Mouse (Mus musculus) hindbrain, embryonic 11.5 days (tissue): Measurements from ENCODE around the gene Aldh16a1. TPM values are rescaled to one million over a fixed set of nuclear protein-coding genes. Genes with fewer than 3 reads are reported as not detected.
"Not testable (repeated sequence)": the region's sequence is repeated elsewhere in the genome, so short reads cannot be mapped to it uniquely, and the experiment has no call there.

ENCODE experiments used
- ATAC-seq: fragments of 200-750 bp; cut with Nextera tagmentation; 2 replicates; pipeline ENCODE4 v1.8.0; 2017; ENCODE audit warnings: mild to moderate bottlenecking, moderate TSS enrichment, moderate library complexity; ENCODE audit not compliant: low FRiP score
- DNase-seq: peaks from one replicate; pipeline ENCODE4 v3.0.0-alpha.2; 2015; ENCODE audit warnings: low spot score
- H3K27ac ChIP-seq: fragments of 300-500 bp; sonication (generic); 2 replicates; pipeline ENCODE4 v1.5.1; 2014; ENCODE audit warnings: mild to moderate bottlenecking, low read depth, low read length
- H3K27me3 ChIP-seq: fragments of 300-500 bp; sonication (generic); 2 replicates; pipeline ENCODE4 v1.6.1; 2014; ENCODE audit warnings: mild to moderate bottlenecking, low read length, moderate library complexity, mixed read lengths; ENCODE audit not compliant: control insufficient read depth, insufficient read depth
- H3K36me3 ChIP-seq: fragments of 300-500 bp; sonication (generic); 2 replicates; pipeline ENCODE4 v1.6.1; 2014; ENCODE audit warnings: mild to moderate bottlenecking, low read length, moderate library complexity, mixed read lengths; ENCODE audit not compliant: control insufficient read depth, insufficient read depth
- H3K4me1 ChIP-seq: fragments of 300-500 bp; sonication (generic); replicated peaks from 2 replicates; pipeline ENCODE4 v1.6.1; 2014; ENCODE audit warnings: low read length, mixed read lengths; ENCODE audit not compliant: control insufficient read depth, insufficient read depth
- H3K4me2 ChIP-seq: fragments of 300-500 bp; sonication (generic); replicated peaks from 2 replicates; pipeline ENCODE4 v1.6.1; 2014; ENCODE audit warnings: mild to moderate bottlenecking, low read depth, low read length
- H3K4me3 ChIP-seq: fragments of 300-500 bp; sonication (generic); 2 replicates; pipeline ENCODE4 v1.5.1; 2014; ENCODE audit warnings: low read depth, low read length
- H3K9ac ChIP-seq: fragments of 300-500 bp; sonication (generic); 2 replicates; pipeline ENCODE4 v1.6.1; 2014; ENCODE audit warnings: low read depth, low read length
- H3K9me3 ChIP-seq: fragments of 300-500 bp; sonication (generic); 2 replicates; pipeline ENCODE4 v1.6.1; 2016; ENCODE audit warnings: low read length; ENCODE audit not compliant: control insufficient read depth
- WGBS: fragments of 180-500 bp; shearing (Covaris S2); extraction: QIAGEN DNeasy Blood & Tissue Kit; methylation state at CpG from one replicate; pipeline ENCODE4 v1.1.7; 2014; 5-methylcytosine and 5-hydroxymethylcytosine counted together
- polyA plus RNA-seq: library from polyadenylated mRNA; unstranded; fragments of >200 nt; fragmentation: Nextera tagmentation; extraction: Ambion mirVana; gene quantifications from 2 replicates; pipeline ENCODE4 v1.2.1, GENCODE M21; 2014

The Aldh16a1 gene
- polyA plus RNA-seq, 1 experiment from 2014 or later = 28.6 TPM

GRCm38 (mm10) chr7:45174567-45175280 lies 20.3 kb upstream of the Aldh16a1 start:
- ATAC-seq = no peak
- Histone ChIP-seq H3K9me3 (peaks cover 8% of the 10 kb centered on the region; the same call in 1 of the 2 replicates), H3K4me1 (peaks cover 6% of the 10 kb centered on the region; the same call in 1 of the 2 replicates), H3K36me3 (no peaks in the 10 kb centered on the region), H3K27me3 (peaks cover 67% of the 10 kb centered on the region), H3K27ac (no peak overlapping the region), H3K4me2 (no peak overlapping the region; the same call in 1 of the 2 replicates), H3K4me3 (no peak overlapping the region), H3K9ac (no peak overlapping the region)
- 3% methylated on average over 29 of the region's 29 CpGs for WGBS
- DNase-seq = peak; percentile 51

GRCm38 (mm10) chr7:45173772-45174171 lies 19.4 kb upstream of the Aldh16a1 start:
- Histone ChIP-seq H3K27me3 (peaks cover 68% of the 10 kb centered on the region), H3K9me3 (peaks cover 14% of the 10 kb centered on the region)
- 44% methylated on average over 1 of the region's 1 CpGs for WGBS
- not testable (repeated sequence) for H3K4me2 ChIP-seq, DNase-seq, H3K4me1 ChIP-seq, H3K36me3 ChIP-seq, H3K27ac ChIP-seq, H3K4me3 ChIP-seq, H3K9ac ChIP-seq, ATAC-seq

DNA sequence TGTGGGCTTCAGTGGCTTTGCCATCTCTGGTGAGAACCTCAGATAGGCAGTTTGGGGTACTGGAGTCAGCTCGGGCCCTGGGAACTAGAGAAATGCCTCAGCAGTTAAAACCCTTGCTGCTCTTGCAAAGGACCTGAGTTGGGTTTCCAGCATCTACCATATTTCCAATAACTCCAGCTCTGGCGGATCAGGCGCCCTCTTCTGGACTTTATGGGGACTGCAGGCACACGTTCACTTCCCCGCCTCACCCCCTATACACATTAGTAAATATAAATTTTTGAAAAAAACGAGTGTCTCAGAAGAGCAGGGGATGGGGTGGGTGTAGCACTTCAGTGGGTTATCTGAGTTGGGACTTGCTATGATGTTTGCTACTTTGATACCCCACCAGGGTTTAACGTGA lies 18.6 kb upstream of the Aldh16a1 start:
- DNase-seq (peak; percentile 34), ATAC-seq (no peak)
- H3K9ac ChIP-seq = no peak overlapping the region
- H3K36me3 ChIP-seq = no peaks in the 10 kb centered on the region
- H3K9me3 ChIP-seq = peaks cover 14% of the 10 kb centered on the region
- H3K27me3 ChIP-seq = peaks cover 68% of the 10 kb centered on the region
- H3K4me1 ChIP-seq = peaks cover 8% of the 10 kb centered on the region; the same call in 1 of the 2 replicates
- WGBS = 61% methylated on average over 7 of the region's 7 CpGs
- H3K4me3 ChIP-seq = no peak overlapping the region
- H3K4me2 ChIP-seq = no peak overlapping the region
- H3K27ac ChIP-seq = no peak overlapping the region

- Histone ChIP-seq H3K4me3 (no peak overlapping the region), H3K4me2 (no peak overlapping the region), H3K27me3 (peaks cover 65% of the 10 kb centered on the region), H3K36me3 (no peaks in the 10 kb centered on the region), H3K27ac (no peak overlapping the region), H3K9me3 (peaks cover 14% of the 10 kb centered on the region), H3K9ac (no peak overlapping the region), H3K4me1 (0 out of 2 replicates have a peak, but pooled peaks cover 2% of the 10 kb centered on the region)
- WGBS = 86% methylated on average over 3 of the region's 3 CpGs
- DNase-seq (no peak), ATAC-seq (no peak)
These were observed 15.1 kb upstream of the Aldh16a1 start for GRCm38 (mm10) chr7:45169495-45169894.

DNA sequence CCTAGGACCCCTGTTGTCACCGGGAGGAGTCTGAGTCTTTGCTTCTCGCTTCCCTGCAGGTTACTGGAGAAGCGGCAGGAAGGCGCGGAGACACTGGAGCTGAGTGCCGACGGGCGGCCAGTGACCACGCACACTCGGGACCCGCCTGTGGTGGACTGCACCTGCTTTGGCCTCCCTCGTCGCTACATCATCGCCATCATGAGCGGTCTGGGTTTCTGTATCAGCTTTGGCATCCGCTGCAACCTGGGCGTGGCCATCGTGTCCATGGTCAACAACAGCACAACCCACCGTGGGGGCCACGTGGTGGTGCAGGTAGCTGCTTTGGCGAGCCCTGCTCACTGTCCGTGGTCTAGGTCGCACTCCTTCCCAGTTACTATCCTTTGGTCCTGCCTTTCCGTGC lies 14.3 kb upstream of the Aldh16a1 start:
- Histone ChIP-seq H3K4me3 (no peak overlapping the region), H3K36me3 (no peaks in the 10 kb centered on the region), H3K9me3 (peaks cover 14% of the 10 kb centered on the region), H3K27ac (no peak overlapping the region), H3K9ac (no peak overlapping the region), H3K4me1 (peaks cover 6% of the 10 kb centered on the region), H3K27me3 (peaks cover 66% of the 10 kb centered on the region), H3K4me2 (0 out of 2 replicates have a peak overlapping the region, but pooled peaks have one; percentile 14)
- DNase-seq (no peak), ATAC-seq (no peak)
- 7% methylated on average over 24 of the region's 24 CpGs for WGBS

DNA sequence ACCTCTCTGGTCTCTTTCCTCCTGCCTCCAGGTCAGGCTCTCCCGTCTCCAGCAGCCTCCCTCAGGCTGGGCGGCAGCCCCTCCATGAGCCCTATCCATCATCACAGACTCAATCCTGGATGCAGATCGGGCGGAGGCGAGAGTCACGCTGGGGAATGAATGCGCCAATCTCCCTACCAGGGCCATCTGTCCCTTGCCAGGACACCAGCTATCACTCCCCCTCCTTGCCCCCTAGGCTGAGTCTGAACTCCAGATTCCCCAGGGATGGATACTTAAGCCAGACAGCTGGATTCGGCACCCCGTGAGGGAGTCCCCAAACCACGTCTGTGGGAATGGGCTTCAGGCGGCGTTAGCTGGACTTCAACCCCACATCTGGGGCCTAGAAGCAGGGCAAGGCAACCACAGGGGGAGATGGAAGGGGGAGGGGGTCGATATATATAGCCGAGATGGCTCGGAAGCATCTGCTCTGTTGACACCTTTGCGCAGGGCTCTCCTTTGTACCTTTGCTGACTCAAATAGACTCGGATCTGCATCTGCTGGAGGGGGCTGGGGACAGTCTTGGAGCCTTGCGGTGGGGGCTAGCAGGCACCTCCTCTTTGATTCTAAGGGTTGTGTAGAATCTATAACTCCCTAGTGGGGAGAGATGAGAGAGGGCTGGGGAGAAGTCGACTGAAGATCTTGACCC lies 13.5 kb upstream of the Aldh16a1 start:
- DNase-seq (peak; percentile 51), ATAC-seq (peak; percentile 31; the same call in 1 of the 2 replicates)
- peak overlapping the region; percentile 45; the same call in 1 of the 2 replicates for H3K27ac ChIP-seq
- peaks cover 74% of the 10 kb centered on the region for H3K27me3 ChIP-seq
- no peaks in the 10 kb centered on the region for H3K36me3 ChIP-seq
- no peak overlapping the region for H3K9ac ChIP-seq
- H3K4me1 ChIP-seq = peaks cover 6% of the 10 kb centered on the region
- 2% methylated on average over 19 of the region's 19 CpGs for WGBS
- no peak overlapping the region for H3K4me3 ChIP-seq
- H3K9me3 ChIP-seq = peaks cover 13% of the 10 kb centered on the region
- H3K4me2 ChIP-seq = peak overlapping the region; percentile 7; the same call in 1 of the 2 replicates

GRCm38 (mm10) chr7:45166950-45167401 lies 12.6 kb upstream of the Aldh16a1 start:
- ATAC-seq (no peak), DNase-seq (no peak)
- H3K9me3 ChIP-seq = peaks cover 11% of the 10 kb centered on the region
- no peak overlapping the region for H3K27ac ChIP-seq
- no peaks in the 10 kb centered on the region for H3K36me3 ChIP-seq
- no peak overlapping the region for H3K9ac ChIP-seq
- no peak overlapping the region for H3K4me3 ChIP-seq
- peaks cover 78% of the 10 kb centered on the region for H3K27me3 ChIP-seq
- no peak overlapping the region for H3K4me2 ChIP-seq
- 22% methylated on average over 10 of the region's 10 CpGs for whole genome bisulfite sequencing
- H3K4me1 ChIP-seq = peaks cover 11% of the 10 kb centered on the region

DNA sequence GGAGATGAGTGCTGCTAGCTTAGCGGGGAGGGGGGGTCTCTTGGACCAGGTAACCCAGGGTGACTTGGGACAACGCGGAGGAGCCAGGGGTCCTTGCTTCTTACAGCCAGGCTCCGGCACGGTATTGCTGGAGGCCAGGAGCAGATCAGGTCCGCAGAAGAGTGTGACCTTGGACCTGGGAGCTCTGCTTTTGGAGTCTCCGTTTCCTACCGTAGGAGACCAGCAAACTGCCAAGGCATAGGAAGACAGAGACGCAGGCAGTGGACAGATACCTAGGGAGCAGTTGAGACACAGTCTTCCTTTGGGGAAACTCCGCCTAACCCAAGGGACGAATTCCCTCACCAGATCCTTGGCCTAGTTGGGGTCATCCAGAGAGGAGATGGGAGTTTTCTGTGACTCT lies 11.3 kb upstream of the Aldh16a1 start:
- H3K27ac ChIP-seq = no peak overlapping the region
- ATAC-seq (no peak), DNase-seq (no peak)
- no peak overlapping the region for H3K4me2 ChIP-seq
- peaks cover 11% of the 10 kb centered on the region for H3K4me1 ChIP-seq
- H3K4me3 ChIP-seq = no peak overlapping the region
- 53% methylated on average over 11 of the region's 11 CpGs for WGBS
- peaks cover 72% of the 10 kb centered on the region for H3K27me3 ChIP-seq
- peaks cover 11% of the 10 kb centered on the region for H3K9me3 ChIP-seq
- H3K36me3 ChIP-seq = no peaks in the 10 kb centered on the region
- H3K9ac ChIP-seq = no peak overlapping the region
